Mouse (Mus musculus) kidney, adult 11 months (tissue): ENCODE results near the gene Nlrc3.

Source experiments
- DNase-seq: peaks from one replicate; pipeline ENCODE4 v3.0.0; 2022

Nlrc3 gene

DNA sequence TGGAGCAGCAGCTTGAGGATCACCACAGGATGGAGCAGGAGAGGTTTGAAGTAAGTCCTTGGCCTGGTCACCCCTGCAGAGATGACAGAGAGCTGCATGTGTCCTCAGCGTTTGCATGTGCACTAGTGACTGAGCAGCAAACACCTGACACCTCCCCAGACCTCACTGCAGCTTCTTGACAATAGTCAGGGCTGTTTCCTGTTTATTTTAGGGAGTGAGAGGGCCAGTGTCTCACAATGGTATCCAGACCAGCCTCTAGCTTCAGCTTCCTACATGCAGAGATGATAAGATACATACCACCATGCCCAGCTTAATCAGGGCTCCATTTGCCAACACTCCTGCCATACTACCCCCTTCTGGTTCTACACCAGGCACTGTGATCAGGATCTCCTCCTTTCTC, 47.9 kb downstream of the Nlrc3 start:
- no peak for DNase-seq

DNA sequence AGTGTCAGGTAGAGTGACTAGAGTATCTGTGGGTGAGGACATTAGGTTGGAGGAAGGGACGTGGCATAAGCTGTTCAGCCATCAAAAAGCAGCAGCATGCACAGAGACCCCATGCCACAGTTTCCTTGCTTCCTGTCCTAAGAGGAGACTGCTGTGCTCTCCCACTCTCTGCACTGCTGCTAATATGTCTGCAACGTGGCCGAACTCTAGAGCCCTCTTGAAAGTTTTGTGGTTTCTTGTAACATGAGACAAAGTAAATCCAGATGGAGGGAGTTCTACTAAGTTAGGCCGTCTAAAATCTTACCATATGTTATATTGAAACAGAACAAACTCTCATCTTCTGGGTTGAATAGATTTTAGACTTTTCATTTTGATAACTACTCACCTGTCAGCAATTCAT, 52.5 kb downstream of the Nlrc3 start:
- DNase-seq = no peak

DNA sequence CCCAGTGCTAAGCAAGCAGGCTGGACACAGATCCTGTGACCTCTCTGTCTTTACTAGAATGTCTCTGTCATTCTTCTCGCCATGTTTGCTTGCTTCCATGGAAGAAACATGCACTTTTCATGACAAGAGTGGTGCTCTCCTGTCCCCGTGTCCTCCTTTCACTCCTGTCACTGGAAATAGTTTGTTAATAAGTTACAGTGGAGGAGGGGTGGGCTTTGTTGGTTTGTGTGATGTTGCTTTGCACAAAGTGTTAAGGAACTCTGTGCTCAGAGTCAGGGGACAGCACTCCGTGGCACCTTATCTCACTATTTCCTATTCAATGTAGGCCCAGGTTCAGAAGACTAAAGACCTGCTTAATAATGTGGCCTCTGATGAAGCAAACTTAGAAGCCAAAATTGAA, 52.9 kb downstream of the Nlrc3 start:
- no peak for DNase-seq

GRCm38 (mm10) chr16:3920756-3921155, 55.7 kb downstream of the Nlrc3 start:
- no peak for DNase-seq

GRCm38 (mm10) chr16:3909118-3909517, 67.3 kb downstream of the Nlrc3 start:
- DNase-seq = no peak

GRCm38 (mm10) chr16:3908537-3909111, 67.8 kb downstream of the Nlrc3 start, which contains the start of the genes 1700037C18Rik and Cluap1:
1700037C18Rik (minus strand) TSS chr16:3908689.
Cluap1 (plus strand) TSS chr16:3908801.
- DNase-seq = peak; percentile 96

- no peak for DNase-seq
These were observed 69.0 kb downstream of the Nlrc3 start for GRCm38 (mm10) chr16:3907471-3907870.

DNA sequence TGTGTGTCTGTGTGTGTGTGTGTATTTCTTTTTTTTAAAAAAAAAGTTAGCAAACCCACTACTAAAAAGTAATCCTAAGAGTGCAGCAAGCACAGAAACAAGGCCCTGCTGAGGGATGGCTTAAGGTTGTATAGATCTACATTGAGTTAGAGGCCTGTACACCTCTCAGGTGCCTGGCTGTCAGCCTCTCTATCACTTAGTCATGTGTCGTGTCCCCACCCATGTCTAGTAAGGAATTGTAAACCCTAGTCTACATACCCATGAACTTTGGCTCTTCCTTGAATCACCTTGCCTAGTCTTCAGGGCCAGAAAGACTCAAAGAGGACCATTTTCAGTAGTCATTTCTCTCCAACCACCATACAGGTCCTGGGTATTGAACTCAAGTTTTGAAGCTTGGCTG, 79.9 kb downstream of the Nlrc3 start:
- DNase-seq = no peak

GRCm38 (mm10) chr16:3896046-3896445, 80.4 kb downstream of the Nlrc3 start:
- DNase-seq = no peak

DNA sequence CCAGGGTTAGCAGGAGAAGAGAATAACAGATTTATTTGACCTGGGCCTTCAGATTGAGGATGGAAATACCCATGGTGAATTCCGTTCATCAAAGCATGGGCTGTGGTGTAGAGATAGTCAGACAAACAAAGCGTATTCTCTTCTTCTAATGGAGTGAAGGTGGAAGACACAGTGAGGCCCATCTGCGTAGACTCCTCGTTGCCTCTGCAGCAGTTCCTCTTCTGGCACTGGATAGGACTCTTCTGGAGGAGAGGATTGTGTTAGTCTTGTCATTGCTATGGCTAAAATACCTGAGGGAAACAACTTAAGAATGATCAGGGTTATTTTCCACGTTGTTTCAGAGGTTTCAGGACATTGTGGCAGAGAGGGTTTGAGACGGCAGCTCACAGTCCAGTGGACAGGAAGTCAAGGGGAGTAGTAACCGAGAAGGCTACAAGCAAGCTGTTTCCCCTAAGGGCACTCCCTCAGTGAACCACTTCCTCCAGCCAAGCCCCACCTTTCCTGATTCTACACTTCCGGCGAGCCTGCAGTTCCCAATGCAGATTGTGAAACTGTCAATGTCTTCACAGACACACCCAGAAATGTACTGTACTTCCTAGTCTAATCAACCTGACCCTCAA, 81.1 kb downstream of the Nlrc3 start:
- DNase-seq = peak; percentile 28
